Mouse (Mus musculus): ENCODE results near the gene Zfp318.

GRCm38 (mm10) chr17:46436672-46437366 is 53.3 kb downstream of the Zfp318 start:
- no peak for TF ChIP-seq EP300 (IDR thresholded peaks at IDR 0.05)
- TF ChIP-seq CTCF (IDR thresholded peaks at IDR 0.05) = peak; percentile 71

All from lung, postnatal 0 days (tissue).